Mouse (Mus musculus) gastrocnemius, postnatal 14 days (tissue): ENCODE results near the gene Ddx19b. TPM values are rescaled to one million over a fixed set of nuclear protein-coding genes. Genes with fewer than 3 reads are reported as not detected.
"Not testable (repeated sequence)": the region's sequence is repeated elsewhere in the genome, so short reads cannot be mapped to it uniquely, and the experiment has no call there.

Experiments used
- DNase-seq: peaks from one replicate; pipeline ENCODE4 v3.0.0; 2021; ENCODE audit warnings: mixed read lengths
- intact Hi-C: fragments of 180-260 bp; cut with DNase I; formaldehyde crosslinking; loops from one replicate; pipeline ENCODE4 v1.15.1; 2025; ENCODE audit warnings: low total_unique reads
- long read RNA-seq, 2 experiments: library from polyadenylated mRNA; stranded (forward); transcript quantifications; one replicate each; pipeline ENCODE4 v2.0.0; 2021
- total RNA-seq, 2 experiments: library from RNA; stranded (reverse); gene quantifications; 2 replicates each; pipeline ENCODE4 v1.2.3; 2021

Gene Ddx19b
- 10 to 100 TPM in 1 of 2 experiments, 1 to 10 TPM in 1; 9.3 to 11.0 TPM for total RNA-seq
- long read RNA-seq, experiment 1, full-length matches to known transcripts = 8 of 9 reads
- long read RNA-seq, experiment 1, partial matches to known transcripts = 1 of 9 reads
- long read RNA-seq, experiment 1, other reads (novel, unspliced or antisense) = 0 of 9 reads
- long read RNA-seq, experiment 2, full-length matches to known transcripts = 6 of 10 reads
- long read RNA-seq, experiment 2, partial matches to known transcripts = 0 of 10 reads
- long read RNA-seq, experiment 2, other reads (novel, unspliced or antisense) = 4 of 10 reads

- intact Hi-C loops = no loop called here
Observed at GRCm38 (mm10) chr8:111031572-111031971, at the start of gene Ddx19b. TSS of gene Ddx19b (minus strand) at chr8:111031751.

DNA sequence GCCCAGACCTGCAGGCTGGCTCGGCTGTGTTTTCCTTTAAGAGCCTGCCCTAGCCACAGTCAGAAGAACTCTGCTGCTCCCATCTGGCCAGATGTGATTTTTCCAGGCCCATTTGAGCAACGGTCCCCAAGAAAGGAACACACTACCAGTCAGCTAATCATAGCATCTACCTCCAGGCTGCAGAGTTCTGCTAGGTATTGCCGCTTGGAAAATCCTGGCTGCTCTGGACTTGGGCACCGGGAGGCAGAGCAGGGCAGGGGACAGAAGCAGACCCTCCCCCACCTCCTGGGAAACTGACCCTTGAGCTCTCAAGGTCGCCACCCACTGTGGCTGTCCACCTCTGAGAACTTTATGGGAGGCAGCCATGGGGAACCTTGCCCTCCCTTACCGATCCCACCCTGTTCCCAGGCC is 48.3 kb upstream of the Ddx19b start:
- intact Hi-C loops = loop anchor here (10.0 kb wide), 1 partner anchor 325 kb away; no protein-coding TSS in a partner anchor

More at GRCm38 (mm10) chr8:111031572-111031971, at the start of gene Ddx19b:
- no peak for DNase-seq

GRCm38 (mm10) chr8:111079461-111079860 is 47.9 kb upstream of the Ddx19b start:
- intact Hi-C loops = no loop called here

More for the DNA sequence above, 48.3 kb upstream of the Ddx19b start:
- DNase-seq = no peak

GRCm38 (mm10) chr8:111075926-111076325 is 44.4 kb upstream of the Ddx19b start:
- no peak for DNase-seq
- intact Hi-C loops = no loop called here

More at GRCm38 (mm10) chr8:111079461-111079860, 47.9 kb upstream of the Ddx19b start:
- DNase-seq = no peak

- intact Hi-C loops, DNase-seq: not testable (repeated sequence)
Observed at GRCm38 (mm10) chr8:111068660-111069059, 37.1 kb upstream of the Ddx19b start.

GRCm38 (mm10) chr8:111067439-111067838 is 35.9 kb upstream of the Ddx19b start:
- intact Hi-C loops = no loop called here

GRCm38 (mm10) chr8:111066308-111066707 is 34.8 kb upstream of the Ddx19b start:
- DNase-seq = no peak
- intact Hi-C loops = no loop called here

More at GRCm38 (mm10) chr8:111067439-111067838, 35.9 kb upstream of the Ddx19b start:
- no peak for DNase-seq

GRCm38 (mm10) chr8:111062893-111063292 is 31.3 kb upstream of the Ddx19b start:
- intact Hi-C loops = no loop called here

GRCm38 (mm10) chr8:111062072-111062757 is 30.7 kb upstream of the Ddx19b start:
- intact Hi-C loops = no loop called here

More at GRCm38 (mm10) chr8:111062893-111063292, 31.3 kb upstream of the Ddx19b start:
- DNase-seq = no peak

GRCm38 (mm10) chr8:111061688-111062071 is 30.1 kb upstream of the Ddx19b start:
- intact Hi-C loops = no loop called here
- DNase-seq = no peak

More at GRCm38 (mm10) chr8:111062072-111062757, 30.7 kb upstream of the Ddx19b start:
- peak; percentile 79 for DNase-seq

- no peak for DNase-seq
- intact Hi-C loops = no loop called here
Observed at GRCm38 (mm10) chr8:111058946-111059572, 27.5 kb upstream of the Ddx19b start.

DNA sequence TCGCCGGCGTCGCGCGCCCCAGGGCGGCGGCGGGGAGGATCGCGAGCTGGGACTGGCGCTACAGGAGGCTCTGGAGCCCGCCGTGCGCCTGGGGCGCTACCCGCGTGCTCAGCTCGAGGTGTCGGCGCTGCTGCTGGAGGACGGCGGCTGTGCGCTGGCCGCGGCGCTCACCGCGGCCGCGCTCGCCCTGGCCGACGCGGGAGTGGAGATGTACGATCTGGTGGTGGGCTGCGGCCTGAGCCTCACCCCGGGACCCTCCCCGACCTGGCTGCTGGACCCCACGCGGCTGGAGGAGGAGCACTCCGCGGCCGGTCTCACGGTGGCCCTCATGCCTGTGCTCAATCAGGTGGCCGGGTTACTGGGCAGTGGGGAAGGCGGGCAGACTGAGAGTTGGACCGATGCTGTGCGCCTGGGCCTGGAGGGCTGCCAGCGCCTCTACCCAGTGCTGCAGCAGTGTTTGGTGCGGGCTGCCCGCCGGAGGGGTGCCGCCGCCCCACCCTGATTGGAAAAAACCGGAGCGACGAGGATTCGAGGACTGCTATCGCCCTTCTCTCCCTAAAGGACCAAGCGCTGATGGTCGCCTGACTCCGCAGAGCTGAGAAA is 25.2 kb upstream of the Ddx19b start:
- intact Hi-C loops = no loop called here
- DNase-seq = peak; percentile 41

GRCm38 (mm10) chr8:111056158-111056663 is 24.7 kb upstream of the Ddx19b start, which contains the start of gene Exosc6:
TSS of gene Exosc6 (plus strand) at chr8:111056339.
- DNase-seq = peak; percentile 89
- intact Hi-C loops = no loop called here

DNA sequence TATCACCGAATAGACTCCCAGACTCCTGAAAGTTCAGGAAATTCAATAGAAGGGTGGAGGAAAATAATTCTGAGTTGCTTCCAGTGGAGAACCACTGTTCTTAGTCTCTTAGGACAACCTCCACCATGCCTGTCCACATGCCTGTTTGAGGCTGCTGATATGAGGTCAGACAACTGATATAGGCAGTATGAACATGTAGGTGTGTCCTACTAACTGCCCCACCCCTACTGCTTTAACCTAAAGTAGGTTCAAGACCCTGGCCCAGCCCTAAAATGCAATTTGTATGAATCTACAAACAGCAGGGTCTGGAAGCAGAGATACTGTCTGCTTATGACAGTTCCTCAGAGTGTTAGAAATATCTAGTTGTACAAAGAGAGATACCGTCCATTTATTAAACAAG is 24.1 kb upstream of the Ddx19b start:
- intact Hi-C loops = no loop called here
- DNase-seq = no peak

DNA sequence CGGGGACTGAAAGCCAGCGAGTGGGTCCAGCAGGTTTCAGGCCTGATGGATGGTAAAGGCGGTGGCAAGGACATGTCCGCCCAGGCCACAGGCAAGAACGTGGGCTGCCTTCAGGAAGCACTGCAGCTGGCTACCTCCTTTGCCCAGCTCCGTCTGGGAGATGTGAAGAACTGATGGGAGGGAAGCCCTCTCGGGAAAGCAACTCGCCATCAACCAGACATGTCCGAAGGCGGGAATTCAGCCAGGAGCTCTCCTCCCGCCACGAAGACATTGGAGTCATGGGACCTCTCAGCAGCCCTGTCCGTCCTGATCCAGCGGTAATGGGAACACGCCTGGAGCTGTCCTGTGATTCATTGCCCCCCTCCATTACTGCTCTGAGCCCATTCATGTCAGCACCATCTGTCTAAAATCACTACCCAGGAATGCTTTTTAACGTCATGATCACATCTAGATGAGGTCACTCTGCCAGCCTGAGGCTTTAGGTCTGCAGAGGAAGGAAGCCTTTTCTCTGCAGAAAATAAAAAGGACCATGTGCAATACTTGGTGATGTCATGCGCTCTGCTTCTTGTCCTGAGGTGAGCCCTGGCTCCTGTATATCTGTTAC is 23.6 kb upstream of the Ddx19b start:
- intact Hi-C loops = no loop called here

DNA sequence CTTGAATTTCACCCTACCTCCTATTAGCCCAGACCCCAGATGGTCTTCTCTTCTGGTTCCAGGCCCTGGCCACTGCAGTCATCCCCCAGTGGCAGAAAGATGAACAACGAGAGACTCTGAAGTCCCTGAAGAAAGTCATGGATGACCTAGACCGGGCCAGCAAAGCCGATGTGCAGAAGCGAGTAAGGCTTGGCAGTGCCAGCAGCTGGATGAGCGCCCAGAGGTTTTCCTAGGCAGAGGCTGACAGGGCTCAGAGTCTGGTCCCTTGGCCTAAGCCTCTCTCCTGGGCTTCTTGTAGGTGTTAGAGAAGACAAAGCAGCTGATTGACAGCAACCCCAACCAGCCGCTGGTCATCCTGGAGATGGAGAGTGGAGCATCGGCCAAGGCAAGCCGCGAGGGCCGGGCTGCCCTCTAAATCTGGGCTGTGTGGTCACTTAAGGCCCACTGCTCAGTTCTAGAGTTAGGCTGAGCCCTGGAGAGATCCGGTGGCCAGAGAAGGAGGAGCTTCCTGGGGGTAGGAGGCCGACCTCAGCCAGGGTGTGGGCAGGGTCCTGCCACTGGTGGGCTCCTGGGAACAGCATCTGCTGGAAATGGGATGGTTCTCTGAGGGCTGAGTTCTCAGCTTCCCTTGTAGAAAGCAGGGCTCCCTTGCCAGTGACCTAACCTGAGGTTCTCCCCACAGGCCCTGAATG is 22.4 kb upstream of the Ddx19b start:
- DNase-seq = peak; percentile 55

More for the DNA sequence above, 23.6 kb upstream of the Ddx19b start:
- no peak for DNase-seq

GRCm38 (mm10) chr8:111049106-111049505 is 17.6 kb upstream of the Ddx19b start:
- intact Hi-C loops = no loop called here
- DNase-seq = no peak

More for the DNA sequence above, 22.4 kb upstream of the Ddx19b start:
- intact Hi-C loops = no loop called here

DNA sequence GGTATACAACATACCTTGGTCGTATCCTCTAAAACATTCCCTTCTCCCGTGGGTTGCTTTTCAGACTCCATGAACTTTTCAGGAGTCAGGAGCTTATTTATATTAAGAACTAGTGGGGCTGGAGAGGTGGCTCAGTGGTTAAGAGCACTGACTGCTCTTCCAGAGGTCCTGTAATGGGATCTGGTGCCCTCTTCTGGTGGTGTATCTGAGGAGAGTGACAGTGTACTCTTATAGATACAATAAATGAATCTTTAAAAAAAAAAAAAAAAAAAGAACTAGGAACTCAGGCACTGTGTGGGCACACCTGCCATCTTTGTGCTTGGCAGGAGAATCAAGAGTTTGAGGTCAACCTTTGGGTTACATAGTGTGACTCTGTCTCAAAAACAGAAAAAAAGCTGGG is 17.1 kb upstream of the Ddx19b start:
- DNase-seq = no peak
- intact Hi-C loops = no loop called here
